In genomic region chr1:151046626-151047025, GRCm38 (mm10) we compare ENCODE assay signal across 24 mouse cellular contexts. TPM values are rescaled to one million over a fixed set of nuclear protein-coding genes. Genes with fewer than 3 reads are reported as not detected.
DNase-seq lines count a peak whose midpoint lies in the region; ATAC-seq lines count a peak whose summit lies in the region.
"Had no signal": no experiment of that assay in that cellular context is flagged by ENCODE, and none has a peak within 500 bp of the region (broad histone marks: within the 10 kb centered on the region; RNA-seq: fewer than 3 reads in every experiment).

No protein-coding gene starts in this region.

- H3K4me1 ChIP-seq in hindbrain, embryonic 12.5 days = peaks cover 3% of the 10 kb centered on the region; the same call in 1 of the 2 replicates
- H3K4me1 ChIP-seq in hindbrain, embryonic 14.5 days (replicated peaks; ENCODE audit: control insufficient read depth, insufficient read depth, low read length) = no peaks in the 10 kb centered on the region
- peaks cover 13% of the 10 kb centered on the region for H3K4me1 ChIP-seq in midbrain, embryonic 10.5 days
- H3K4me1 ChIP-seq in midbrain, embryonic 16.5 days (ENCODE audit: control insufficient read depth, insufficient read depth, low read length) = no peaks in the 10 kb centered on the region
- H3K4me1 ChIP-seq in embryonic facial prominence, embryonic 10.5 days = peaks cover 39% of the 10 kb centered on the region

- no peaks in the 10 kb centered on the region; the same call in 1 of the 2 replicates for H3K27me3 ChIP-seq in hindbrain, embryonic 12.5 days
- H3K27me3 ChIP-seq in hindbrain, embryonic 14.5 days (ENCODE audit: control insufficient read depth, insufficient read depth, low read length) = no peaks in the 10 kb centered on the region
- peaks cover 24% of the 10 kb centered on the region for H3K27me3 ChIP-seq in midbrain, embryonic 10.5 days (ENCODE audit: low read depth, poor library complexity, severe bottlenecking)
- H3K27me3 ChIP-seq in midbrain, embryonic 16.5 days (ENCODE audit: control insufficient read depth, insufficient read depth, low read depth, low read length) = no peaks in the 10 kb centered on the region; the same call in 1 of the 2 replicates
- H3K27me3 ChIP-seq in embryonic facial prominence, embryonic 10.5 days (replicated peaks; ENCODE audit: low read depth, poor library complexity, severe bottlenecking) = no peaks in the 10 kb centered on the region
- H3K27me3 ChIP-seq: embryonic facial prominence, embryonic 12.5 days had no signal

- H3K36me3 ChIP-seq in hindbrain, embryonic 12.5 days = no peaks in the 10 kb centered on the region
- no peaks in the 10 kb centered on the region for H3K36me3 ChIP-seq in hindbrain, embryonic 14.5 days (replicated peaks; ENCODE audit: control insufficient read depth, insufficient read depth)
- no peaks in the 10 kb centered on the region for H3K36me3 ChIP-seq in midbrain, embryonic 10.5 days
- H3K36me3 ChIP-seq in midbrain, embryonic 16.5 days (ENCODE audit: control insufficient read depth, insufficient read depth, low read length) = no peaks in the 10 kb centered on the region
- H3K36me3 ChIP-seq in embryonic facial prominence, embryonic 10.5 days (replicated peaks) = no peaks in the 10 kb centered on the region
- H3K36me3 ChIP-seq: embryonic facial prominence, embryonic 12.5 days; hindbrain, embryonic 15.5 days had no signal

- H3K4me2 ChIP-seq in hindbrain, embryonic 12.5 days (replicated peaks) = no peak overlapping the region
- no peak overlapping the region for H3K4me2 ChIP-seq in hindbrain, embryonic 14.5 days (replicated peaks)
- no peak overlapping the region for H3K4me2 ChIP-seq in midbrain, embryonic 16.5 days (ENCODE audit: low read length)
- H3K4me2 ChIP-seq: embryonic facial prominence, embryonic 12.5 days; hindbrain, embryonic 15.5 days had no signal

- no peaks in the 10 kb centered on the region for H3K9me3 ChIP-seq in hindbrain, embryonic 12.5 days (replicated peaks)
- no peaks in the 10 kb centered on the region for H3K9me3 ChIP-seq in hindbrain, embryonic 14.5 days (ENCODE audit: control insufficient read depth, low read length)
- no peaks in the 10 kb centered on the region for H3K9me3 ChIP-seq in midbrain, embryonic 10.5 days (replicated peaks)
- H3K9me3 ChIP-seq in midbrain, embryonic 16.5 days (replicated peaks; ENCODE audit: control insufficient read depth, low read length, poor library complexity, severe bottlenecking) = no peaks in the 10 kb centered on the region
- H3K9me3 ChIP-seq in embryonic facial prominence, embryonic 10.5 days = no peaks in the 10 kb centered on the region
- H3K9me3 ChIP-seq: embryonic facial prominence, embryonic 12.5 days; hindbrain, embryonic 15.5 days had no signal

- no peak overlapping the region for H3K27ac ChIP-seq in hindbrain, embryonic 12.5 days
- H3K27ac ChIP-seq in hindbrain, embryonic 14.5 days = no peak overlapping the region
- H3K27ac ChIP-seq in midbrain, embryonic 10.5 days (replicated peaks) = peak overlapping the region; percentile 28; the same call in 1 of the 2 replicates
- no peak overlapping the region for H3K27ac ChIP-seq in midbrain, embryonic 16.5 days (ENCODE audit: low read length)
- no peak overlapping the region for H3K27ac ChIP-seq in embryonic facial prominence, embryonic 10.5 days (replicated peaks)
- H3K27ac ChIP-seq: embryonic facial prominence, embryonic 12.5 days; hindbrain, embryonic 15.5 days had no signal

- peak; percentile 63 for DNase-seq in embryo, embryonic 10 days (ENCODE audit: low spot score)
- no peak for DNase-seq in embryo, embryonic 11 days
- DNase-seq in hindbrain, embryonic 14.5 days (ENCODE audit: low spot score) = no peak
- peak; percentile 51 for DNase-seq in midbrain, embryonic 10.5 days (ENCODE audit: low spot score)
- DNase-seq in embryonic facial prominence, embryonic 10.5 days (ENCODE audit: low spot score) = no peak
- DNase-seq: adrenal gland, postnatal 14 days; cerebellum, adult 11 months; cerebellum, postnatal 14 days; forebrain, postnatal 0 days; gastrocnemius, postnatal 36 days; heart, postnatal 10 days; left cerebral cortex, postnatal 4 days; liver; lung, adult 18-20 months; lung, postnatal 14 days; right cerebral cortex, adult 18-20 months; thymus, postnatal 14 days had no signal

- H3K9ac ChIP-seq in hindbrain, embryonic 12.5 days = no peak overlapping the region
- no peak overlapping the region for H3K9ac ChIP-seq in hindbrain, embryonic 14.5 days
- H3K9ac ChIP-seq in midbrain, embryonic 16.5 days (ENCODE audit: low read depth, low read length) = no peak overlapping the region
- H3K9ac ChIP-seq: embryonic facial prominence, embryonic 12.5 days; forebrain, postnatal 0 days; hindbrain, embryonic 15.5 days had no signal

- 0 out of 2 replicates have a peak, but pooled peaks have one; percentile 54 for ATAC-seq in hindbrain, embryonic 12.5 days (ENCODE audit: low FRiP score)
- no peak for ATAC-seq in hindbrain, embryonic 14.5 days (ENCODE audit: low FRiP score)
- ATAC-seq in midbrain, embryonic 16.5 days = no peak
- ATAC-seq: CD4-positive, CD25-positive, alpha-beta regulatory T cell, adult 4 months; forebrain, postnatal 0 days; intestine, embryonic 16.5 days had no signal

- no peak overlapping the region for H3K4me3 ChIP-seq in hindbrain, embryonic 12.5 days
- H3K4me3 ChIP-seq in hindbrain, embryonic 14.5 days (replicated peaks; ENCODE audit: low read length) = no peak overlapping the region
- H3K4me3 ChIP-seq in midbrain, embryonic 10.5 days = 0 out of 2 replicates have a peak overlapping the region, but pooled peaks have one; percentile 18
- H3K4me3 ChIP-seq in midbrain, embryonic 16.5 days (ENCODE audit: low read depth, low read length) = no peak overlapping the region
- no peak overlapping the region for H3K4me3 ChIP-seq in embryonic facial prominence, embryonic 10.5 days
- H3K4me3 ChIP-seq: embryonic facial prominence, embryonic 12.5 days; erythroblast, embryonic 14.5 days; hindbrain, embryonic 15.5 days had no signal

- WGBS in hindbrain, embryonic 12.5 days = 29% methylated on average over 7 of the region's 7 CpGs
- 26% methylated on average over 7 of the region's 7 CpGs for WGBS in hindbrain, embryonic 14.5 days
- WGBS in midbrain, embryonic 10.5 days = 13% methylated on average over 7 of the region's 7 CpGs
- WGBS in midbrain, embryonic 16.5 days = 9% methylated on average over 7 of the region's 7 CpGs
- WGBS in embryonic facial prominence, embryonic 10.5 days = 41% methylated on average over 7 of the region's 7 CpGs

RNA-seq across cellular contexts. Expression of gene Hmcn1, which starts 53.4 kb away (rescaled TPM):
- polyA plus RNA-seq in hindbrain, embryonic 12.5 days (2016; fragmentation: Nextera tagmentation; extraction: Ambion mirVana) = 11.8 and 14.0 TPM in 2 replicates
- polyA plus RNA-seq in hindbrain, embryonic 14.5 days (2014; fragmentation: Nextera tagmentation; extraction: Ambion mirVana) = 1.7 and 2.2 TPM in 2 replicates
- 4.8 and 5.8 TPM in 2 replicates for polyA plus RNA-seq in midbrain, embryonic 10.5 days (2016; fragmentation: Nextera tagmentation; extraction: Ambion mirVana)
- 1.2 and 2.0 TPM in 2 replicates for polyA plus RNA-seq in midbrain, embryonic 16.5 days (2015; fragmentation: Nextera tagmentation; extraction: Ambion mirVana)
- 15.3 and 19.0 TPM in 2 replicates for polyA plus RNA-seq in embryonic facial prominence, embryonic 10.5 days (2016; fragmentation: Nextera tagmentation; extraction: Ambion mirVana)
- polyA plus RNA-seq: CD4-positive, CD25-positive, alpha-beta regulatory T cell, adult 4 months; erythroblast, embryonic 14.5 days had no signal

Comparison
In these comparisons a context has a peak if more than half of its experiments do, and no peak if none do; other contexts are left out.
1. DNase-seq: peak in embryo, embryonic 10 days (single experiment) and midbrain, embryonic 10.5 days (single experiment); none in embryo, embryonic 11 days (single experiment), hindbrain, embryonic 14.5 days (single experiment) and embryonic facial prominence, embryonic 10.5 days (single experiment).